Mouse (Mus musculus): ENCODE measurements at regions not wholly inside any gene's neighbourhood (a gene's known extent, or its start where the extent isn't known, plus 50 kb on each side); places are given as distances from the start of the nearest gene placed in this dataset.

GRCm38 (mm10) chr7:94798101-94798500 is 1372.9 kb upstream of the Tenm4 start:
- TF ChIP-seq CTCF (IDR thresholded peaks at IDR 0.05; ENCODE audit: low read depth) = no peak
- ATAC-seq (replicated peaks; ENCODE audit: low FRiP score, low read depth) = no peak
- DNase-seq (ENCODE audit: low spot score) = peak; percentile 4

GRCm38 (mm10) chr7:94841197-94841596 is 1329.8 kb upstream of the Tenm4 start:
- Histone ChIP-seq H3K4me3 (replicated peaks; ENCODE audit: low read depth, low read length) (no peak overlapping the region), H3K9ac (ENCODE audit: low read depth, low read length) (no peak overlapping the region), H3K36me3 (ENCODE audit: insufficient read depth, low read length) (no peaks in the 10 kb centered on the region), H3K4me1 (replicated peaks; ENCODE audit: insufficient read depth, low read length) (no peaks in the 10 kb centered on the region), H3K27me3 (ENCODE audit: insufficient read depth, low read length) (no peaks in the 10 kb centered on the region), H3K9me3 (replicated peaks; ENCODE audit: low read length) (no peaks in the 10 kb centered on the region), H3K27ac (no peak overlapping the region), H3K4me2 (ENCODE audit: low read length) (no peak overlapping the region)
- 93% methylated on average over 4 of the region's 4 CpGs for WGBS
- no peak for ATAC-seq (replicated peaks; ENCODE audit: low FRiP score, low read depth)
- TF ChIP-seq CTCF (IDR thresholded peaks at IDR 0.05; ENCODE audit: low read depth) = no peak
- no peak for DNase-seq (ENCODE audit: low spot score)

More at GRCm38 (mm10) chr7:94798101-94798500, 1372.9 kb upstream of the Tenm4 start:
- no peaks in the 10 kb centered on the region for H3K4me1 ChIP-seq (replicated peaks; ENCODE audit: insufficient read depth, low read length)
- no peak overlapping the region for H3K4me3 ChIP-seq (replicated peaks; ENCODE audit: low read depth, low read length)
- no peaks in the 10 kb centered on the region for H3K36me3 ChIP-seq (ENCODE audit: insufficient read depth, low read length)
- H3K9ac ChIP-seq (ENCODE audit: low read depth, low read length) = no peak overlapping the region
- 63% methylated on average over 9 of the region's 9 CpGs for WGBS
- H3K27ac ChIP-seq = no peak overlapping the region
- H3K9me3 ChIP-seq (replicated peaks; ENCODE audit: low read length) = no peaks in the 10 kb centered on the region
- H3K4me2 ChIP-seq (ENCODE audit: low read length) = no peak overlapping the region
- H3K27me3 ChIP-seq (ENCODE audit: insufficient read depth, low read length) = no peaks in the 10 kb centered on the region

GRCm38 (mm10) chr7:94851360-94851759 is 1319.7 kb upstream of the Tenm4 start:
- 88% methylated on average over 13 of the region's 13 CpGs for WGBS
- TF ChIP-seq CTCF (IDR thresholded peaks at IDR 0.05; ENCODE audit: low read depth) = no peak
- H3K36me3 ChIP-seq (ENCODE audit: insufficient read depth, low read length) = no peaks in the 10 kb centered on the region
- H3K4me1 ChIP-seq (replicated peaks; ENCODE audit: insufficient read depth, low read length) = no peaks in the 10 kb centered on the region
- no peak overlapping the region for H3K4me2 ChIP-seq (ENCODE audit: low read length)
- no peak overlapping the region for H3K27ac ChIP-seq
- no peak overlapping the region for H3K4me3 ChIP-seq (replicated peaks; ENCODE audit: low read depth, low read length)
- no peak for DNase-seq (ENCODE audit: low spot score)
- H3K27me3 ChIP-seq (ENCODE audit: insufficient read depth, low read length) = no peaks in the 10 kb centered on the region
- no peak for ATAC-seq (replicated peaks; ENCODE audit: low FRiP score, low read depth)
- no peak overlapping the region for H3K9ac ChIP-seq (ENCODE audit: low read depth, low read length)
- no peaks in the 10 kb centered on the region for H3K9me3 ChIP-seq (replicated peaks; ENCODE audit: low read length)

GRCm38 (mm10) chr7:94856636-94857035 is 1314.4 kb upstream of the Tenm4 start:
- Histone ChIP-seq H3K4me3 (replicated peaks; ENCODE audit: low read depth, low read length) (no peak overlapping the region), H3K27ac (no peak overlapping the region), H3K9ac (ENCODE audit: low read depth, low read length) (no peak overlapping the region), H3K9me3 (replicated peaks; ENCODE audit: low read length) (no peaks in the 10 kb centered on the region), H3K4me2 (ENCODE audit: low read length) (no peak overlapping the region), H3K36me3 (ENCODE audit: insufficient read depth, low read length) (no peaks in the 10 kb centered on the region), H3K27me3 (ENCODE audit: insufficient read depth, low read length) (no peaks in the 10 kb centered on the region), H3K4me1 (replicated peaks; ENCODE audit: insufficient read depth, low read length) (no peaks in the 10 kb centered on the region)
- TF ChIP-seq CTCF (IDR thresholded peaks at IDR 0.05; ENCODE audit: low read depth) = no peak
- 86% methylated on average over 2 of the region's 2 CpGs for WGBS
- no peak for ATAC-seq (replicated peaks; ENCODE audit: low FRiP score, low read depth)
- no peak for DNase-seq (ENCODE audit: low spot score)

GRCm38 (mm10) chr7:94890711-94891430 is 1280.2 kb upstream of the Tenm4 start:
- ATAC-seq (replicated peaks; ENCODE audit: low FRiP score, low read depth) (no peak), DNase-seq (ENCODE audit: low spot score) (no peak)
- no peaks in the 10 kb centered on the region for H3K36me3 ChIP-seq (ENCODE audit: insufficient read depth, low read length)
- no peaks in the 10 kb centered on the region for H3K27me3 ChIP-seq (ENCODE audit: insufficient read depth, low read length)
- no peaks in the 10 kb centered on the region for H3K9me3 ChIP-seq (replicated peaks; ENCODE audit: low read length)
- TF ChIP-seq CTCF (IDR thresholded peaks at IDR 0.05; ENCODE audit: low read depth) = no peak
- H3K4me3 ChIP-seq (replicated peaks; ENCODE audit: low read depth, low read length) = no peak overlapping the region
- H3K4me2 ChIP-seq (ENCODE audit: low read length) = no peak overlapping the region
- H3K9ac ChIP-seq (ENCODE audit: low read depth, low read length) = no peak overlapping the region
- 51% methylated on average over 2 of the region's 2 CpGs for WGBS
- no peak overlapping the region for H3K27ac ChIP-seq
- H3K4me1 ChIP-seq (replicated peaks; ENCODE audit: insufficient read depth, low read length) = no peaks in the 10 kb centered on the region

- DNase-seq (ENCODE audit: low spot score) (no peak), ATAC-seq (replicated peaks; ENCODE audit: low FRiP score, low read depth) (no peak)
- Histone ChIP-seq H3K36me3 (ENCODE audit: insufficient read depth, low read length) (no peaks in the 10 kb centered on the region), H3K9me3 (replicated peaks; ENCODE audit: low read length) (no peaks in the 10 kb centered on the region), H3K4me2 (ENCODE audit: low read length) (no peak overlapping the region), H3K4me3 (replicated peaks; ENCODE audit: low read depth, low read length) (no peak overlapping the region), H3K9ac (ENCODE audit: low read depth, low read length) (no peak overlapping the region), H3K4me1 (replicated peaks; ENCODE audit: insufficient read depth, low read length) (no peaks in the 10 kb centered on the region), H3K27ac (no peak overlapping the region), H3K27me3 (ENCODE audit: insufficient read depth, low read length) (no peaks in the 10 kb centered on the region)
- no peak for TF ChIP-seq CTCF (IDR thresholded peaks at IDR 0.05; ENCODE audit: low read depth)
- WGBS = 66% methylated on average over 3 of the region's 3 CpGs
Measured at GRCm38 (mm10) chr7:94898088-94898487, 1273.0 kb upstream of the Tenm4 start.

Measured in kidney, postnatal 0 days (tissue).